Mouse (Mus musculus) liver, adult 2 months (tissue): ENCODE results near the gene Eif2s3x.

Source experiments
- CTCF ChIP-seq: fragments of 200-500 bp; IDR thresholded peaks from 2 replicates; pipeline ENCODE4 v1.5.1; 2011; ENCODE audit warnings: low read depth, low read length, control low read depth
- POLR2A ChIP-seq: fragments of 200-500 bp; IDR thresholded peaks from 2 replicates; pipeline ENCODE4 v1.6.1; 2011; ENCODE audit warnings: low read length, control low read depth; ENCODE audit not compliant: insufficient read depth; ENCODE audit errors: extremely low read depth

DNA sequence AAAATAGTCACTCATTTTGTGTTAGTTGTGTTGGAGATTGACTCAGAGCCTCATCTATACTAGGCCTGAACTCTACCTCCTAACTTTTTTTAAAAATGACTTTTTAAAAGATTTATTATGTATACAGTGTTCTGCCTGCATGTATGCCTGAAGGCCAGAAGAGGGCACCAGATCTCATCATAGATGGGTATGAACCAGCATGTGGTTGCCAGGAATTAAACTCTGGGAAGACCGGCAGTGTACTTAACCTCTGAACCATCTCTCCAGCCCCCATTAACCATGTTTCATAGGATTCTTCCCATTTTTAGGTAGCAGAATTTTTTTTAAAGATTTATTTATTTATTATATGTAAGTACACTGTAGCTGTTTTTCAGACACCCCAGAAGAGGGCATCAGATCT, 27.5 kb downstream of the Eif2s3x start:
- TF ChIP-seq POLR2A (no peak), CTCF (no peak)
